Mouse (Mus musculus): ENCODE data around the gene Tsnaxip1.
A peak's percentile ranks its signal among the peaks of the same experiment; 100 is the strongest.

Gene Tsnaxip1

GRCm38 (mm10) chr8:105826861-105827848 is at the start of gene Tsnaxip1, which contains the start of gene Ranbp10:
Tsnaxip1 (plus strand) TSS chr8:105827731.
Ranbp10 (minus strand) TSS chr8:105827350.
- DNase-seq: peak; percentile 97

- DNase-seq: no peak
Measured at GRCm38 (mm10) chr8:105777833-105778232, 49.7 kb upstream of the Tsnaxip1 start.

- no peak for DNase-seq
Measured at GRCm38 (mm10) chr8:105780298-105780697, 47.2 kb upstream of the Tsnaxip1 start.

- DNase-seq: peak; percentile 72
Measured at GRCm38 (mm10) chr8:105788241-105788640, 39.3 kb upstream of the Tsnaxip1 start.

- no peak for DNase-seq
Measured at GRCm38 (mm10) chr8:105788927-105789326, 38.6 kb upstream of the Tsnaxip1 start.

GRCm38 (mm10) chr8:105789626-105790025 is 37.9 kb upstream of the Tsnaxip1 start:
- no peak for DNase-seq

GRCm38 (mm10) chr8:105793331-105793730 is 34.2 kb upstream of the Tsnaxip1 start:
- no peak for DNase-seq

- no peak for DNase-seq
Measured at GRCm38 (mm10) chr8:105794009-105794598, 33.4 kb upstream of the Tsnaxip1 start.

- DNase-seq: no peak
Measured at GRCm38 (mm10) chr8:105795785-105796184, 31.7 kb upstream of the Tsnaxip1 start.

- DNase-seq: no peak
Measured at GRCm38 (mm10) chr8:105798408-105798807, 29.1 kb upstream of the Tsnaxip1 start.

- peak; percentile 91 for DNase-seq
Measured at GRCm38 (mm10) chr8:105799091-105799812, 28.3 kb upstream of the Tsnaxip1 start.

GRCm38 (mm10) chr8:105801153-105801904 is 26.2 kb upstream of the Tsnaxip1 start:
- no peak for DNase-seq

GRCm38 (mm10) chr8:105804797-105805196 is 22.7 kb upstream of the Tsnaxip1 start:
- peak; percentile 62 for DNase-seq

GRCm38 (mm10) chr8:105805346-105805745 is 22.2 kb upstream of the Tsnaxip1 start:
- no peak for DNase-seq

- DNase-seq: no peak
Measured at GRCm38 (mm10) chr8:105805964-105806363, 21.6 kb upstream of the Tsnaxip1 start.

GRCm38 (mm10) chr8:105807766-105808165 is 19.8 kb upstream of the Tsnaxip1 start:
- peak; percentile 55 for DNase-seq

- DNase-seq: peak; percentile 40
Measured at GRCm38 (mm10) chr8:105808480-105808879, 19.1 kb upstream of the Tsnaxip1 start.

GRCm38 (mm10) chr8:105810245-105810786 is 17.2 kb upstream of the Tsnaxip1 start:
- DNase-seq: no peak

GRCm38 (mm10) chr8:105811061-105811460 is 16.5 kb upstream of the Tsnaxip1 start:
- DNase-seq: no peak

GRCm38 (mm10) chr8:105811543-105811942 is 16.0 kb upstream of the Tsnaxip1 start:
- no peak for DNase-seq

GRCm38 (mm10) chr8:105812511-105812910 is 15.0 kb upstream of the Tsnaxip1 start:
- DNase-seq: no peak

- DNase-seq: no peak
Measured at GRCm38 (mm10) chr8:105813241-105813640, 14.3 kb upstream of the Tsnaxip1 start.
